9 mouse cellular contexts compared by ENCODE assay signal in the genomic region with DNA sequence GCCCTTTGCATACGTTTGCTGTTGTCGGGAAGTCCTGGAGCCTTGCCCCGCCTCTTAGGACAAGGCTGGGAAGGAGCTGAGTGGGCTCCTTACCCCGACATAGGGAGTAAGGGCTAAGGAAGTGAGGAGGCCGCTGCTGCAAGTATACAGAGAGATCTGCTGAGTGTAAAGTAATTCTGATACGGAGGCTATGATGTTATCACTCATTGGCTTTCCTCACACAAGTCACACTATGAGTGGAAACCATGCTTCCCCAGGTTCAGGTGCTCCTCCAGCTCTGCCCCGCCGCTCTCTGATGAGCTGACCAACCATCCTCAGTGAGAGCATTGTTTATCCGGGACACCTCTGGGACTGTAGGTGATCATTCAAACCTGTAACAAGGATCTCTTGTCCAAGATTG. TPM values are rescaled to one million over a fixed set of nuclear protein-coding genes. Genes with fewer than 3 reads are reported as not detected.
A peak's percentile ranks its signal among the peaks of the same experiment; 100 is the strongest.
DNase-seq lines count a peak whose midpoint lies in the region; ATAC-seq and TF ChIP-seq lines count a peak whose summit lies in the region.
"Had no signal": no experiment of that assay in that cellular context is flagged by ENCODE, and none has a peak within 500 bp of the region (broad histone marks: within the 10 kb centered on the region; RNA-seq: fewer than 3 reads in every experiment).

No protein-coding gene starts in this region.

- no peaks in the 10 kb centered on the region for H3K36me3 ChIP-seq in stomach, postnatal 0 days (ENCODE audit: control insufficient read depth, insufficient read depth, low read length)

- no peaks in the 10 kb centered on the region for H3K4me1 ChIP-seq in stomach, postnatal 0 days (replicated peaks; ENCODE audit: control insufficient read depth, insufficient read depth)

- no peak overlapping the region for H3K9ac ChIP-seq in stomach, postnatal 0 days (ENCODE audit: low read length)

- TF ChIP-seq CTCF in layer of hippocampus, adult 2 months (conservative IDR thresholded peaks at IDR 0.05), result no peak
- no peak for TF ChIP-seq CTCF in stomach, postnatal 0 days (IDR thresholded peaks at IDR 0.05; ENCODE audit: low read depth)

- WGBS in stomach, postnatal 0 days, result 55% methylated on average over 9 of the region's 9 CpGs

- no peaks in the 10 kb centered on the region for H3K27me3 ChIP-seq in stomach, postnatal 0 days (ENCODE audit: control insufficient read depth, insufficient read depth, low read length)

- 0 out of 2 replicates have a peak overlapping the region, but pooled peaks have one; percentile 15 for H3K27ac ChIP-seq in layer of hippocampus, adult 2 months
- H3K27ac ChIP-seq in stomach, postnatal 0 days (replicated peaks), result 0 out of 2 replicates have a peak overlapping the region, but pooled peaks have one; percentile 18

- no peak overlapping the region for H3K4me3 ChIP-seq in layer of hippocampus, adult 2 months
- H3K4me3 ChIP-seq in stomach, postnatal 0 days (ENCODE audit: low read depth, low read length), result no peak overlapping the region

- DNase-seq in layer of hippocampus, adult 2 months (ENCODE audit: low spot score in 2 of 2), result no peak
- DNase-seq in layer of hippocampus, adult 18-20 months (ENCODE audit: low spot score in 2 of 2), result no peak
- peak; percentile 35 for DNase-seq in thymus, postnatal 0 days (ENCODE audit: low spot score)
- no peak for DNase-seq in thymus, postnatal 14 days
- no peak for DNase-seq in stomach, postnatal 0 days (ENCODE audit: low spot score)
- DNase-seq in cerebellum, adult 9-11 months, result no peak
- DNase-seq: kidney, adult 9 months; spleen, adult 18-20 months had no signal

- no peaks in the 10 kb centered on the region for H3K9me3 ChIP-seq in stomach, postnatal 0 days (ENCODE audit: control insufficient read depth, low read length)

- H3K4me2 ChIP-seq in stomach, postnatal 0 days (replicated peaks; ENCODE audit: low read depth), result no peak overlapping the region

- peak; percentile 22 for ATAC-seq in inflammation-experienced regulatory T-cells, adult 6 months
- 0 out of 2 replicates have a peak, but pooled peaks have one; percentile 26 for ATAC-seq in stomach, postnatal 0 days (ENCODE audit: low FRiP score, low TSS enrichment)

- TF ChIP-seq EP300 in stomach, postnatal 0 days (optimal IDR thresholded peaks at IDR 0.05), result no peak

RNA-seq across cellular contexts. Expression of gene Znrf1, which starts 30.4 kb away (rescaled TPM):
- total RNA-seq in layer of hippocampus, adult 2 months (2021), result 100 to 1,000 TPM; 105 to 107 TPM
- 100 to 1,000 TPM in 1 of 2 experiments, 10 to 100 TPM in 1; 97.9 to 102 TPM for total RNA-seq in layer of hippocampus, adult 18-20 months (2021)
- polyA plus RNA-seq in thymus, postnatal 0 days (2015; fragmentation: Nextera tagmentation; extraction: Ambion mirVana), result 173 and 227 TPM in 2 replicates
- polyA plus RNA-seq in inflammation-experienced regulatory T-cells, adult 6 months (2017; shearing (Covaris generic)), result 10 to 100 TPM; 12.4 to 58.2 (median 50.7) TPM
- polyA plus RNA-seq in stomach, postnatal 0 days (2015; fragmentation: Nextera tagmentation; extraction: Ambion mirVana), result 14.8 and 19.2 TPM in 2 replicates

RNA-seq across cellular contexts. Expression of gene Wdr59, which starts 44.4 kb away (rescaled TPM):
- 10 to 100 TPM; 24.1 to 24.2 TPM for total RNA-seq in layer of hippocampus, adult 2 months (2021)
- 10 to 100 TPM; 22.4 to 23.5 TPM for total RNA-seq in layer of hippocampus, adult 18-20 months (2021)
- 3.0 and 3.9 TPM in 2 replicates for polyA plus RNA-seq in thymus, postnatal 0 days (2015; fragmentation: Nextera tagmentation; extraction: Ambion mirVana)
- polyA plus RNA-seq in inflammation-experienced regulatory T-cells, adult 6 months (2017; shearing (Covaris generic)), result 1 to 10 TPM; 2.9 to 4.9 (median 4.6) TPM
- 2.0 and 2.2 TPM in 2 replicates for polyA plus RNA-seq in stomach, postnatal 0 days (2015; fragmentation: Nextera tagmentation; extraction: Ambion mirVana)
